Mouse (Mus musculus) ZHBTc4 (cell line): ENCODE measurements around the gene Erbb2.
A peak's percentile ranks its signal among the peaks of the same experiment; 100 is the strongest.

ENCODE experiments used
- DNase-seq: peaks from one replicate; pipeline ENCODE4 v3.0.0-alpha.2; 2011; ENCODE audit warnings: low read depth, low spot score

The Erbb2 gene

GRCm38 (mm10) chr11:98385638-98386585 lies 26.4 kb upstream of the Erbb2 start, which contains the start of gene Pnmt:
Gene Pnmt (plus strand): TSS chr11:98386450.
- DNase-seq = no peak

GRCm38 (mm10) chr11:98386596-98386995 lies 25.7 kb upstream of the Erbb2 start:
- DNase-seq = peak; percentile 43

- DNase-seq = no peak
Measured at GRCm38 (mm10) chr11:98387056-98387577, 25.2 kb upstream of the Erbb2 start.

- no peak for DNase-seq
Measured at GRCm38 (mm10) chr11:98388282-98388681, 24.0 kb upstream of the Erbb2 start.

- no peak for DNase-seq
Measured at GRCm38 (mm10) chr11:98389221-98389780, 23.0 kb upstream of the Erbb2 start.

- no peak for DNase-seq
Measured at GRCm38 (mm10) chr11:98390141-98390540, 22.1 kb upstream of the Erbb2 start.

- DNase-seq = no peak
Measured at GRCm38 (mm10) chr11:98392034-98392433, 20.2 kb upstream of the Erbb2 start.

- DNase-seq = no peak
Measured at GRCm38 (mm10) chr11:98392645-98393044, 19.6 kb upstream of the Erbb2 start.

- no peak for DNase-seq
Measured at GRCm38 (mm10) chr11:98393317-98393716, 19.0 kb upstream of the Erbb2 start.

- DNase-seq = no peak
Measured at GRCm38 (mm10) chr11:98394301-98394700, 18.0 kb upstream of the Erbb2 start.

- no peak for DNase-seq
Measured at GRCm38 (mm10) chr11:98395041-98395440, 17.2 kb upstream of the Erbb2 start.

- DNase-seq = no peak
Measured at GRCm38 (mm10) chr11:98397946-98398345, 14.3 kb upstream of the Erbb2 start.

GRCm38 (mm10) chr11:98400161-98400726 lies 12.0 kb upstream of the Erbb2 start, which contains the start of gene Pgap3:
Gene Pgap3 (minus strand): TSS chr11:98400490.
- peak; percentile 96 for DNase-seq

GRCm38 (mm10) chr11:98400816-98401215 lies 11.5 kb upstream of the Erbb2 start:
- no peak for DNase-seq

GRCm38 (mm10) chr11:98406621-98407020 lies 5.6 kb upstream of the Erbb2 start:
- DNase-seq = no peak

- no peak for DNase-seq
Measured at GRCm38 (mm10) chr11:98408872-98409271, 3.4 kb upstream of the Erbb2 start.

GRCm38 (mm10) chr11:98409341-98409822 lies 2.9 kb upstream of the Erbb2 start:
- peak; percentile 51 for DNase-seq

- DNase-seq = peak; percentile 27
Measured at GRCm38 (mm10) chr11:98412797-98413301, 579 bp downstream of the Erbb2 start.

- no peak for DNase-seq
Measured at GRCm38 (mm10) chr11:98413731-98414130, 1.5 kb downstream of the Erbb2 start.

- DNase-seq = no peak
Measured at GRCm38 (mm10) chr11:98414162-98414561, 1.9 kb downstream of the Erbb2 start.

- DNase-seq = no peak
Measured at GRCm38 (mm10) chr11:98417074-98417473, 4.8 kb downstream of the Erbb2 start.

- DNase-seq = no peak
Measured at GRCm38 (mm10) chr11:98418273-98418672, 6.0 kb downstream of the Erbb2 start.
